ENCODE assay signal across 8 mouse cellular contexts in the genomic region with DNA sequence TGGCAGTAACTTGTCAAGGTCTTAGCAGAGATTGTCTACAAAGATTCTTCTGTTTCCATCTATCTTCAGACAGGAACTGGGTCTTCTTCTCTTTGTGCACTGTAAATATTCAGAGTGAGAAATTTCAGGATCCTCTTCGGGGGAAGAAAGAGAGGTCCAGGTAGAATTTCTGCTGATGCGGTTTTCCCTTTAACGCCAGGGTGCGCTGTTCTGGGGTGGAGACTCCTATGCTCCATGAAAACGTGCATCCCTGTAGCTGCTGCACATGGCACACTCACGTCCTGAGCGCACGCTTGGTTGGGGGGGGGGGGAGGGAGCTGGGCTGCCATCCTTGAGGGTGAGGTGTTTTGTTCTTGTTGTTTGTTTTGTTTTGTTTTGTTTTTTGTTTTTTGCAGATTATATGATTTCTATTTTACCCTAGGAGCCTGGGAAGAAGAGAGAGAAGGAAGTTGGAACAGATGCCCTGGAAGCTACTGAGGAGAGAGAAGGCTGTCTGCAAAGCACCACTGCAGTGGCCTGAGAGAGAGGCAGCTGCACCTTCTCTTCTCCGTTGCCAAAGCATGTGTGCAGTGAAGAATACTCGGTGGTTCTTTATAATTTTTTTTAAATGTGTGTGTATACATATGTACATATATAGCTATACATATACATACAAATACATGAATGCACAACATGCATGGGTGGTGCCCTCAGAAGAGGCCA. TPM values are rescaled to one million over a fixed set of nuclear protein-coding genes. Genes with fewer than 3 reads are reported as not detected.
DNase-seq lines count a peak whose midpoint lies in the region; ATAC-seq lines count a peak whose summit lies in the region.

No protein-coding gene starts in this region.

- no peak overlapping the region for H3K4me2 ChIP-seq in hindbrain, embryonic 12.5 days (replicated peaks)

- no peaks in the 10 kb centered on the region for H3K9me3 ChIP-seq in hindbrain, embryonic 10.5 days
- no peaks in the 10 kb centered on the region for H3K9me3 ChIP-seq in hindbrain, embryonic 12.5 days (replicated peaks)
- no peaks in the 10 kb centered on the region for H3K9me3 ChIP-seq in limb, embryonic 10.5 days (replicated peaks)

- no peaks in the 10 kb centered on the region for H3K36me3 ChIP-seq in hindbrain, embryonic 10.5 days
- H3K36me3 ChIP-seq in hindbrain, embryonic 12.5 days = no peaks in the 10 kb centered on the region
- no peaks in the 10 kb centered on the region for H3K36me3 ChIP-seq in limb, embryonic 10.5 days

- H3K27ac ChIP-seq in hindbrain, embryonic 10.5 days = no peak overlapping the region
- H3K27ac ChIP-seq in hindbrain, embryonic 12.5 days = no peak overlapping the region
- no peak overlapping the region for H3K27ac ChIP-seq in limb, embryonic 10.5 days

- no peak overlapping the region for H3K9ac ChIP-seq in hindbrain, embryonic 12.5 days

- no peaks in the 10 kb centered on the region for H3K27me3 ChIP-seq in hindbrain, embryonic 10.5 days (ENCODE audit: insufficient read depth, poor library complexity, severe bottlenecking)
- H3K27me3 ChIP-seq in hindbrain, embryonic 12.5 days = no peaks in the 10 kb centered on the region
- H3K27me3 ChIP-seq in limb, embryonic 10.5 days (ENCODE audit: low read depth, poor library complexity, severe bottlenecking) = no peaks in the 10 kb centered on the region

- WGBS in hindbrain, embryonic 10.5 days = 18% methylated on average over 10 of the region's 10 CpGs
- 19% methylated on average over 10 of the region's 10 CpGs for WGBS in hindbrain, embryonic 12.5 days
- 20% methylated on average over 10 of the region's 10 CpGs for WGBS in limb, embryonic 10.5 days

- 0 out of 2 replicates have a peak, but pooled peaks cover 2% of the 10 kb centered on the region for H3K4me1 ChIP-seq in hindbrain, embryonic 10.5 days (replicated peaks)
- no peaks in the 10 kb centered on the region for H3K4me1 ChIP-seq in hindbrain, embryonic 12.5 days
- H3K4me1 ChIP-seq in limb, embryonic 10.5 days = no peaks in the 10 kb centered on the region

- peak; percentile 40 for DNase-seq in hindbrain, embryonic 10.5 days (ENCODE audit: low spot score)
- DNase-seq in urinary bladder, postnatal 14 days (ENCODE audit: low spot score) = peak; percentile 41
- DNase-seq in urinary bladder, postnatal 4 days (ENCODE audit: low spot score in 2 of 2) = no peak
- DNase-seq in embryo, embryonic 10.5 days (ENCODE audit: low spot score) = peak; percentile 72
- peak; percentile 53 for DNase-seq in limb, embryonic 10.5 days (ENCODE audit: low spot score)
- DNase-seq in MN1 (ENCODE audit: low spot score) = no peak

- no peak overlapping the region for H3K4me3 ChIP-seq in hindbrain, embryonic 10.5 days
- H3K4me3 ChIP-seq in hindbrain, embryonic 12.5 days = no peak overlapping the region
- H3K4me3 ChIP-seq in limb, embryonic 10.5 days = no peak overlapping the region

- ATAC-seq in hindbrain, embryonic 12.5 days (ENCODE audit: low FRiP score) = no peak
- no peak for ATAC-seq in megakaryocyte-erythroid progenitor cell, adult 5-6 weeks (replicated peaks; ENCODE audit: low FRiP score, low TSS enrichment, poor library complexity, severe bottlenecking)

RNA-seq across cellular contexts. Expression of a gene that starts 30.8 kb away (rescaled TPM):
- 1.2 and 1.3 TPM in 2 replicates for polyA plus RNA-seq in hindbrain, embryonic 10.5 days (2016; fragmentation: Nextera tagmentation; extraction: Ambion mirVana)
- polyA plus RNA-seq in hindbrain, embryonic 12.5 days (2016; fragmentation: Nextera tagmentation; extraction: Ambion mirVana) = 1.3 and 2.1 TPM in 2 replicates
- 2.0 and 2.3 TPM in 2 replicates for polyA plus RNA-seq in limb, embryonic 10.5 days (2016; fragmentation: Nextera tagmentation; extraction: Ambion mirVana)
- total RNA-seq in megakaryocyte-erythroid progenitor cell, adult 5-6 weeks (2014; fragmentation: Nextera tagmentation) = not detected in 2 replicates
- 0.53 TPM in 1 of 2 replicates, not detected in the other for total RNA-seq in megakaryocyte-erythroid progenitor cell, adult 5-6 weeks (2017)

Comparison
In these comparisons a context has a peak if more than half of its experiments do, and no peak if none do; other contexts are left out.
1. DNase-seq: peak in hindbrain, embryonic 10.5 days (single experiment), urinary bladder, postnatal 14 days (single experiment), embryo, embryonic 10.5 days (single experiment) and limb, embryonic 10.5 days (single experiment); none in urinary bladder, postnatal 4 days (0 of 2) and MN1 (single experiment).